Mouse (Mus musculus): ENCODE data around the gene Yif1b.

GRCm38 (mm10) chr7:29234661-29235060 lies 3.5 kb upstream of the Yif1b start:
- TF ChIP-seq ELF1 (IDR thresholded peaks at IDR 0.05; ENCODE audit: low read depth, low read length): no peak
- TF ChIP-seq HCFC1 (IDR thresholded peaks at IDR 0.05; ENCODE audit: low read depth, low read length): no peak
- no peak for TF ChIP-seq MAX (IDR thresholded peaks at IDR 0.05; ENCODE audit: low read length)
- no peak for TF ChIP-seq CHD1 (IDR thresholded peaks at IDR 0.05; ENCODE audit: low read depth, low read length)
